Mouse (Mus musculus): ENCODE data around the gene Apex2. TPM values are rescaled to one million over a fixed set of nuclear protein-coding genes. Genes with fewer than 3 reads are reported as not detected.
"Not testable (repeated sequence)": the region's sequence is repeated elsewhere in the genome, so short reads cannot be mapped to it uniquely, and the experiment has no call there.

Gene Apex2
- polyA plus RNA-seq, 1 experiment from 2014 or later = 17.9 TPM

DNA sequence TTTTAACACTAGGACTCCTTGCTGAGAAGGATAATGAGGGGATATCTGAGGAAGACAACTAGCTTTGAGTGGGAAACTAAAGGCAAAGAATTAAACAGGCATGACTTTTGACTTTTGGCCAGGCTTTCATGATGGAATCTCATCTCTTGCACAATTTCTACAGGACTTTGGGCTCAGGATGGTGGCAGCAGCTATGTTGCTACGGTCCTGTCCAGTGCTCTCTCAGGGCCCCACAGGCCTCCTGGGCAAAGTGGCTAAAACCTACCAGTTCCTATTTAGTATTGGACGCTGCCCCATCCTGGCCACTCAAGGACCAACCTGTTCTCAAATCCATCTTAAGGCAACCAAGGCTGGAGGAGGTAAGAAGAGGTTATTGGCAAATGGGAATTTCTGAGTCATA is 37.7 kb downstream of the Apex2 start:
- WGBS = 96% methylated on average over 2 of the region's 2 CpGs
- H3K27ac ChIP-seq (replicated peaks) = no peak overlapping the region
- no peaks in the 10 kb centered on the region for H3K9me3 ChIP-seq
- ATAC-seq (ENCODE audit: low FRiP score, low read depth) = no peak
- H3K9ac ChIP-seq = no peak overlapping the region
- no peak overlapping the region for H3K4me3 ChIP-seq
- no peaks in the 10 kb centered on the region for H3K4me1 ChIP-seq (replicated peaks)
- H3K4me2 ChIP-seq = no peak overlapping the region
- H3K36me3 ChIP-seq = no peaks in the 10 kb centered on the region
- 0 out of 2 replicates have a peak, but pooled peaks cover 2% of the 10 kb centered on the region for H3K27me3 ChIP-seq

DNA sequence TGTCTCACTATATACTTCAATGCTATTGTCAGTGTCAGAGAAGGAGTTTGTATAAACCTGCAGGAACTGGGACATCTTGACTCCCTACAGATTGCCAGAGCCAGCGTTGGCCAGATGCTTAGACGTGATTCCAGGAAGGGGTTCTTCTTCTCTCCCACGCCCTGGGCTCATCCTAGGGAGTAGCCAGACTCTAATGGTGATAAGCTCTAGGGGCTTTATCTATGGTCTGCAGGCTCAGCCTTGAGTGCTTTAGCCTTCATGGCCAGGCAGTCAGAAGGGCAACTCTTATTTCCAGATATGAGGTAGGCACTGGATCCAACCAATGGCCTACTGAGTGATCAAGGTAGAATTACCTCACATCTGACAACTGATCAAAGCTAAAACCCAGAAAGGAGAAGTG is 40.0 kb downstream of the Apex2 start:
- no peak for ATAC-seq (ENCODE audit: low FRiP score, low read depth)
- no peak overlapping the region for H3K27ac ChIP-seq (replicated peaks)
- no peaks in the 10 kb centered on the region for H3K9me3 ChIP-seq
- 0 out of 2 replicates have a peak, but pooled peaks cover 2% of the 10 kb centered on the region for H3K27me3 ChIP-seq
- H3K9ac ChIP-seq = no peak overlapping the region
- H3K4me3 ChIP-seq = no peak overlapping the region
- no peaks in the 10 kb centered on the region for H3K36me3 ChIP-seq
- WGBS = 88% methylated on average over 3 of the region's 3 CpGs
- H3K4me1 ChIP-seq (replicated peaks) = no peaks in the 10 kb centered on the region
- H3K4me2 ChIP-seq = no peak overlapping the region

DNA sequence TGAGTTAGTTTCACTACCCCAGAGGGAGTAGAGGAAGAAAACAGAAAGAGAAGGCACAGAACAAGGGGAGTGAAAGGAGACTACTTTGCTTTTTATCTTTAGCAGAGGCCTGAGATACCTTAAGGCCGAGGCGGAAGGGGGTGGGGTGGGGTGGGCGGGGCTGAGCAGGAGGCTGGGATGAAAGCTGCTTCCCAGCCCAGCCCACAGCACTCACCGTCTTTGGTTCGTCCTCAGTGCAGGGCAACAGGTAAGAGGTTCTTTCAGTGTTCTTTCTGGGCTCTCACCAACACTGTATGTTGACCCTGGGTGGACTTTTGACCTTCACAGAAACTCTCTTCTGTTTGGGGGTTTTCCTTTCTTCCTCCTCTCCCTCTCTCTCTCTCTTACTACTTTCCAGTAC is 42.4 kb downstream of the Apex2 start, which contains the start of gene Alas2:
TSS of gene Alas2 (plus strand) at position 137 of the 400 bp plus-strand sequence.
- no peak for ATAC-seq (ENCODE audit: low FRiP score, low read depth)
- WGBS = 48% methylated on average over 5 of the region's 5 CpGs

DNA sequence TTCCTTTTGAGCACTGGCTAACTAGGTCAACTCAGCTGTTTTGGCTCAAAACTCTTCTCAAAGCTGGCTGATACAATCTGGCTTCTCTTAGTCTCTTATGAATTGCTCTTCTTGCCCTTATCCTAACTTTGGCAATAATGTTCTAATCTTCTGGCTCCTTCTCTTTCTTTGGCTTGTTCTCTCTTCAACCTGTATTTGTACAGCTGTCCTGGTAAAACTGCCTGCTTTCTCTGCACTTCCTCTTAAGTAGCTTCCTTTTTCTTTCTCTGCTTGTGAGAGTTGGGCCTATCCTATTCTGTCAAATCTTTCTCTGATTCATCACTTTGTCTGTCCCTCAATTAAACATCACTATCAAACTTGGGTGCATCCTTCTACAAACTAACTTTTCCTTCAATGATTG is 48.0 kb downstream of the Apex2 start:
- Histone ChIP-seq H3K4me3 (no peak overlapping the region), H3K27ac (replicated peaks) (no peak overlapping the region), H3K27me3 (no peaks in the 10 kb centered on the region), H3K36me3 (no peaks in the 10 kb centered on the region), H3K4me2 (no peak overlapping the region), H3K9me3 (no peaks in the 10 kb centered on the region), H3K4me1 (replicated peaks) (no peaks in the 10 kb centered on the region), H3K9ac (no peak overlapping the region)
- ATAC-seq (ENCODE audit: low FRiP score, low read depth) = no peak

More for the DNA sequence above, 42.4 kb downstream of the Apex2 start, which contains the start of gene Alas2:
- no peak within 1 kb of the TSS for H3K9ac ChIP-seq
- no peaks in the 10 kb centered on the region for H3K36me3 ChIP-seq
- no peak within 1 kb of the TSS for H3K27ac ChIP-seq (replicated peaks)
- 0 out of 2 replicates have a peak, but pooled peaks cover 2% of the 10 kb centered on the region for H3K27me3 ChIP-seq
- no peaks in the 10 kb centered on the region for H3K4me1 ChIP-seq (replicated peaks)
- H3K9me3 ChIP-seq = no peaks in the 10 kb centered on the region
- H3K4me2 ChIP-seq = no peak within 1 kb of the TSS
- H3K4me3 ChIP-seq = no peak within 1 kb of the TSS

DNA sequence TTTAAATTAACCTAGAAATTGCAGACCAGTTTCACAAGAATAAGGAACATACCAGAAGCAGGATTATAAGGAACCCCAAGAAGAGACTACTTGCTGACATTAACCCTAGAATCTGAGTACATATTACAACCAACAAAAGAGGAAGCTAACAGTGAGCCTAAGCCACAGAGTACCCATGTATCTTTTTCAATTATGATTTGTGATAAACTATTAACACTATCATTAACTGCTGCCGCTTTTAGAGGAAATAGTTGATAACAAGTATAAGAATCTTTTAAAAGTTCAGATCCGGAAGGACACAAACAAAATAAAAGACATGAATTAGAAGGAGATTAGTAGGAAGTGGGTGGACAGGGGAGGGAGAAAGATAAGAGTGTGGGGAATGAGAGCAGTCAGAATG is 49.6 kb downstream of the Apex2 start:
- H3K36me3 ChIP-seq = no peaks in the 10 kb centered on the region
- H3K4me1 ChIP-seq (replicated peaks) = no peaks in the 10 kb centered on the region
- no peak for ATAC-seq (ENCODE audit: low FRiP score, low read depth)
- no peaks in the 10 kb centered on the region for H3K9me3 ChIP-seq
- H3K27ac ChIP-seq (replicated peaks) = no peak overlapping the region
- no peak overlapping the region for H3K9ac ChIP-seq
- H3K4me2 ChIP-seq = no peak overlapping the region
- no peaks in the 10 kb centered on the region for H3K27me3 ChIP-seq
- no peak overlapping the region for H3K4me3 ChIP-seq
- 99% methylated on average over 2 of the region's 2 CpGs for WGBS

DNA sequence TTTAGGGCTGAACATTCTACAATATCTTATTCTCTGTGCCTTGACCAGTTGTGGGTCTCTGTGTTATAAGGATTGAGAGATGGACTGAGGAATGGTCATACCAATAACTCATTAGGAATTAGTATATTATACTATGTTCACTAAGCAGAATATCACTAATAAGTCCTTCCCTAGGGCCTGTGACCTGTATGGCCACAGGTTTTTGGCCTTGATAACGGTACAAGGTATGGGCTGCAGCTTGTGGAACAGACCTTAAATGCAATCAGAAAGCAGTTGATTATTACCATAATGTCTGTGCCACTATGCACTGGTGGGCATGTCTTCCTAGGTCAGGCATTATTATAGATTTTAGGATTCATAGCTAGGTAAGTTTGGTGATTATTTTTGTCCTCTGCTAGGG is 73.2 kb downstream of the Apex2 start:
- no peak overlapping the region for H3K4me2 ChIP-seq
- no peaks in the 10 kb centered on the region for H3K36me3 ChIP-seq
- H3K4me1 ChIP-seq (replicated peaks) = no peaks in the 10 kb centered on the region
- H3K4me3 ChIP-seq = no peak overlapping the region
- 93% methylated on average over 1 of the region's 1 CpGs for WGBS
- H3K9me3 ChIP-seq = no peaks in the 10 kb centered on the region
- no peak for ATAC-seq (ENCODE audit: low FRiP score, low read depth)
- H3K27me3 ChIP-seq = no peaks in the 10 kb centered on the region
- no peak overlapping the region for H3K9ac ChIP-seq
- no peak overlapping the region for H3K27ac ChIP-seq (replicated peaks)

DNA sequence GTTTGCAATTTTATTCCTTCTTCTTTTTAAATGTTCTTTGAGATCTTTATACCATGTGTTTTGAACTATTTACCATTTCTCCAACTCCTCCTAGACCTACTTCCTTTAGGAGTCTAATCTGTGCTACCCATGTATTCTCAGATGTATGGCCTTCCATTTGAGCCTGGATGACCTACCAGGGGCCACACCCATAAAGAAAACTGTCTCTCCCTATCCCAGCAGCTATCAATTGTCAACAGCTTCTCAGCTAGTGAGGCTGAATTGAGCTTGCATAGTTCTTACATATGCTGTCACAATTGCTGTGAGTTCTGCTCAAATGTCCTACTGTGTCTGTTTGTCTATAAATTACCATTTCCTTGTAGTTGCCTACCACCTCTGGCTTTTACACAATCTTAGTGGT is 73.7 kb downstream of the Apex2 start:
- no peak for ATAC-seq (ENCODE audit: low FRiP score, low read depth)
- Histone ChIP-seq H3K9me3 (no peaks in the 10 kb centered on the region), H3K4me3 (no peak overlapping the region), H3K4me2 (no peak overlapping the region), H3K36me3 (no peaks in the 10 kb centered on the region), H3K27ac (replicated peaks) (no peak overlapping the region), H3K27me3 (no peaks in the 10 kb centered on the region), H3K9ac (no peak overlapping the region), H3K4me1 (replicated peaks) (no peaks in the 10 kb centered on the region)

DNA sequence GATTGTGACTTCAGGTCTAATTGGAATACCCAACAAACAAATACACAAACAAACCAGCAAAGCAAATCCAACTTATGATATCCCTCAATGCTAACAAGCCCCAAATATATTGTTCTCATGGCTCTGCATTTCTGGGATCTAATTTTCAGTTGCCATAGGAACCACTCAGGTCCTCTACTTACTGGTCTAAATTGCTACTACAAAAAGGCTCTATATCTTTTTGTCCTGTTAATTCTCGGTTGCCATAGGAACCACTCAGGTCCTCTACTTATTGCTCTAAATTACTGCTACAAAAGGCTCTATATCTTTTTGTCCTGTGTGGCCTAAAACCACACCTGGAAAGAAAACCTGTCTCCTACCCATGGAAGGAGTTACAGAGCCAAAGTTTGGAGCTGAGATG is 75.5 kb downstream of the Apex2 start:
- WGBS = 88% methylated on average over 1 of the region's 1 CpGs
- no peak for ATAC-seq (ENCODE audit: low FRiP score, low read depth)
- H3K9me3 ChIP-seq = no peaks in the 10 kb centered on the region

DNA sequence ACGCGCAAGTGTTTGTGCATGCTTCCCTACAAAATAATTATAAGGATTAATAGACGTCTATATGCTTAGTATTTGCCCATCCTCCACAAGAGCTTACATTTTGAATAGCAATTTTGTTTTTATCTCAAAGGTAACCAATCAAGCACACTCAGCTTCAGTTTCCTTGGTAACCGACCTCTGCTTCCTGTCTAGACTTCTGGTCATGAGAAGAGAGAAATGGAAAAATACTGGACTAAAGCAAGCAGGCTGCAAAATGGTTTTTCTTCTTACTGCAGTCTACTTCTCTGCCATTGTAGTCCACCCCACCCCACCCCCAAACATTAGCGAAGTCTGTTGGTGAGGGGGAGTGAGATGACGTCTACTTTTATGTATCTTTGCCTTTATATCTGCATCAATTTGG is 78.4 kb downstream of the Apex2 start:
- Histone ChIP-seq H3K27me3 (no peaks in the 10 kb centered on the region), H3K4me2 (no peak overlapping the region), H3K9ac (no peak overlapping the region), H3K9me3 (no peaks in the 10 kb centered on the region), H3K27ac (replicated peaks) (peak overlapping the region; percentile 61), H3K4me1 (replicated peaks) (no peaks in the 10 kb centered on the region), H3K36me3 (no peaks in the 10 kb centered on the region), H3K4me3 (no peak overlapping the region)
- 82% methylated on average over 6 of the region's 6 CpGs for WGBS
- ATAC-seq (ENCODE audit: low FRiP score, low read depth) = peak; percentile 42; the same call in 1 of the 2 replicates

More for the DNA sequence above, 75.5 kb downstream of the Apex2 start:
- Histone ChIP-seq H3K4me3 (no peak overlapping the region), H3K4me2 (no peak overlapping the region), H3K27ac (replicated peaks) (no peak overlapping the region), H3K9ac (no peak overlapping the region), H3K36me3 (no peaks in the 10 kb centered on the region), H3K27me3 (no peaks in the 10 kb centered on the region), H3K4me1 (replicated peaks) (no peaks in the 10 kb centered on the region)

DNA sequence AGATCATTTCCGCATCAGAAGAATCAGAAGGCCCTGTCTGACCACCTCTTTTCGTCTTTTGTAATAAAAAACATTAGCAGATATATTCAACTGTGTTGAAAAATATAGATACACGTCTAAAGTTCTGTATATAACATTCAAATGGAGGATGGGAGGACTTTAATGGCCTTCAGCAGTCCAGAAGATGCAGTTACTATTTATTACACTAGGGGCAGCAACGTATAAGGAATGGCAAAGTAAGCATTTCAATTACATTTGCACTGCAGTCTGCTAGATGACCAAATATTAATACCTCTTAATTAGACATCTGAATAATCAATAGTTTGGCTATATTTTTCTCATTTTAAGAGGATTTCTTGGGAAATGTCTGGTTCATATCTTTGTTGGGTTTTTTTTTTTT is 79.0 kb downstream of the Apex2 start:
- no peaks in the 10 kb centered on the region for H3K36me3 ChIP-seq
- H3K27me3 ChIP-seq = no peaks in the 10 kb centered on the region
- H3K4me3 ChIP-seq = no peak overlapping the region
- WGBS = 51% methylated on average over 4 of the region's 4 CpGs
- no peak overlapping the region for H3K9ac ChIP-seq
- H3K4me1 ChIP-seq (replicated peaks) = no peaks in the 10 kb centered on the region
- no peak overlapping the region for H3K27ac ChIP-seq (replicated peaks)
- no peak overlapping the region for H3K4me2 ChIP-seq
- H3K9me3 ChIP-seq = no peaks in the 10 kb centered on the region
- no peak for ATAC-seq (ENCODE audit: low FRiP score, low read depth)

DNA sequence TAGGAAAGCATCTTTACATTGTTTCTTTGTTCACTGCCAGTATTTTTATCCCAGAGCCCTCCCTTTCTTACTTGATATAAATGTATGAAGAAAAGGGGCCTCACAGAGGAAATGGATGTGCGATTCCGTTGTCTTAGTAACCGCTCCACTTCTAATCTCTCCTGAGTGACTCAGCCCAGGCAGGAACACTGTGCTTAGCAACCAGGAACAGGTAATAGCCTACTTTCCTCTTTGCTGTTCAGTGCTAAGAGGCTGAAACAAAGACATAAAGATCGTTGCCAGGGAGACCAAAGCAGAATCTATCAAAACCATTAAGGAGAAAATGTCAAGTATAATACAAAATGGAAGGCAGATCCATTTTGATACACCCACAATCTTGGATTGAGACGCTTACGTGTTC is 81.0 kb downstream of the Apex2 start:
- Histone ChIP-seq H3K27ac (replicated peaks) (peak overlapping the region; percentile 51; the same call in 1 of the 2 replicates), H3K4me1 (replicated peaks) (no peaks in the 10 kb centered on the region), H3K27me3 (no peaks in the 10 kb centered on the region), H3K9ac (no peak overlapping the region), H3K4me2 (no peak overlapping the region), H3K36me3 (no peaks in the 10 kb centered on the region), H3K9me3 (no peaks in the 10 kb centered on the region), H3K4me3 (no peak overlapping the region)
- 55% methylated on average over 6 of the region's 6 CpGs for WGBS
- peak; percentile 77; the same call in 1 of the 2 replicates for ATAC-seq (ENCODE audit: low FRiP score, low read depth)

DNA sequence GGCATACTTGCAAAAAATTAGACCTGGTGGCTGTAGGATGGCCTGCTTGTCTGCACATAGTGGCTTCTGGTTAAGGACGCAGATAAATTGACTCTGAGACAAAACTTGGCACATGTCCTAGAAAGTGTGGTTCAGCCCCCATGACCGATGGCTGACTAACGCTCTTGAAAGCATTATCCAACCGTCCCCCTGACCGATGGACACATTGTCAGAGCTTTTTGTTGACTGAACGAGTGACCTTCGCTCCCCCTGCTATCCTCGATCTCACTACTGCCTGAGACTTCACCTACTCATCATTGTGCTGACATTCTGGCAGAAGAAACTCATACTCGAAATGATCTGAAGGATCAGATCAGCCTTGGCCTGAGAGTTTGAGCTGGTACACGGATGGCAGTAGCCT is 101.9 kb downstream of the Apex2 start:
- not testable (repeated sequence) for H3K9me3 ChIP-seq
- 70% methylated on average over 3 of the region's 10 CpGs for WGBS

DNA sequence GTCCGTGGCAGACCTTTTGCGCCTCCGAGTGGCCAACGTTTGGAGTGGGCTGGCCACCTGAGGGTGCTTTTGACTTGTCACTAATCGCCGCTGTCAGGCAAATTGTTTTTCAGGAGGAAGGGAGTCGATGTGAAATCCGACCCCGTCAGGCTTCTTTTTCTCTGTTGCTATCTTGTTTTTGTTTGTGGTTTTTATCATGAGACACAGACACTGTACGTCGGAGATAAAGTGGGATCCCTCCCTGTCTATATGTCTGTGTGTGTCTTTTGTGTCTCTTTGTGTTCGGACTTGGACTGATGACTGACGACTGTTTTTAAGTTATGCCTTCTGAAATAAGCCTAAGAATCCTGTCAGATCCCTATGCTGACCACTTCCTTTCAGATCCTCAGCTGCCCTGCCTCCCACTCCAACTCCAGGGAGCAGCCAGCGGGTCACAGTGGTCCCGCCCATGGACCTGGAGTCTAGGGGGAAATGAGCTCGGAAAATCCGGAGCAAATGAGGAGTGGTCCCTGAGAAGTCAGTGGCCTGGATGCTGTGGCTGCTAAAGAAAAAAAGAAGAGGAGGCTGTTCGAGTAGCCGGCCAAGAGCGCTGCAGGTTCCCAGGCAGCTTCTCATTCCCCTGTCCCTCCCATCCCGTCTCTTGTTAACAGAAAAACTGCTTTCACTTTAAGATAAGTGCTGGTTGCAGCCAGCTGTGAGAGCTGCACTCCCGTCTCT is 103.2 kb downstream of the Apex2 start:
- not testable (repeated sequence) for ATAC-seq (ENCODE audit: low FRiP score, low read depth); H3K4me2 ChIP-seq; H3K4me3 ChIP-seq; H3K27me3 ChIP-seq; H3K9me3 ChIP-seq; H3K36me3 ChIP-seq; H3K27ac ChIP-seq (replicated peaks); H3K9ac ChIP-seq; H3K4me1 ChIP-seq (replicated peaks)
- 66% methylated on average over 11 of the region's 22 CpGs for WGBS

More for the DNA sequence above, 101.9 kb downstream of the Apex2 start:
- H3K27ac ChIP-seq (replicated peaks); H3K4me3 ChIP-seq; H3K36me3 ChIP-seq; ATAC-seq (ENCODE audit: low FRiP score, low read depth); H3K4me1 ChIP-seq (replicated peaks); H3K4me2 ChIP-seq; H3K9ac ChIP-seq; H3K27me3 ChIP-seq: not testable (repeated sequence)

Data from hindbrain, embryonic 15.5 days (tissue).